Mouse (Mus musculus) layer of hippocampus, adult 2 months (tissue): ENCODE results near the gene Camk2g. TPM values are rescaled to one million over a fixed set of nuclear protein-coding genes. Genes with fewer than 3 reads are reported as not detected.

Experiments used
- DNase-seq, 2 experiments: peaks; one replicate each; pipeline ENCODE4 v3.0.0; 2022; ENCODE audit warnings: low spot score in 2 of 2
- H3K27ac ChIP-seq: fragments of 200-600 bp; 2 replicates; pipeline ENCODE4 v1.8.1; 2022
- H3K4me3 ChIP-seq: fragments of 200-600 bp; 2 replicates; pipeline ENCODE4 v1.8.1; 2022; ENCODE audit warnings: mild to moderate bottlenecking
- CTCF ChIP-seq: fragments of 200-600 bp; conservative IDR thresholded peaks from 2 replicates; pipeline ENCODE4 v1.8.1; 2022; ENCODE audit warnings: antibody characterized with exemption, mild to moderate bottlenecking, moderate library complexity
- total RNA-seq, 2 experiments: library from RNA; stranded (reverse); gene quantifications; 2 replicates each; pipeline ENCODE4 v1.2.3; 2021

Camk2g gene
- total RNA-seq, 2 experiments from 2014 or later, result 216 to 229 TPM

- no peak for TF ChIP-seq CTCF
- no peak overlapping the region for H3K4me3 ChIP-seq
- H3K27ac ChIP-seq, result no peak overlapping the region
- DNase-seq, result no peak
Measured at GRCm38 (mm10) chr14:20802926-20803605, 9.2 kb upstream of the Camk2g start.

GRCm38 (mm10) chr14:20798761-20799160 is 4.9 kb upstream of the Camk2g start:
- Histone ChIP-seq H3K27ac (no peak overlapping the region), H3K4me3 (no peak overlapping the region)
- TF ChIP-seq CTCF, result peak; percentile 96
- DNase-seq, result peak; percentile 80 to 92

GRCm38 (mm10) chr14:20798300-20798699 is 4.4 kb upstream of the Camk2g start:
- no peak overlapping the region for H3K27ac ChIP-seq
- no peak for DNase-seq
- TF ChIP-seq CTCF, result no peak
- H3K4me3 ChIP-seq, result no peak overlapping the region

DNA sequence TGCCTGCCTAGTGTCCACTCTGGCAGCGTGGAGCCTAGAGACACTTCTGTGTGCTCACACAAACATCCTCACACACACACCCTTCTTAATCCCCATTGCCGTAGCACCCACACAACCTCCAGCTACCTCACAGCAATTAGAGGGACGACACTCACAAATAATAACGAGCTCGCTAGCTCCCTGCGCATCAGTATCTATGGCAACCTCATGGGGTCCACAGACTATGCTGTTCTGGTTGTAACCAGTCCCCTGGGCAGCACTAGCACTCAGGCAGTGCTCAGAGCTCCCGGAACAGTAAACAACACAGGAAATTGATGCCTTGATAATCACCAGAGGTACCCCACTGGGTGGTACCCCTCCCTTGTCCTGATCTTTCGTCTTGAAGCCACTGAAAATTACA is 2.8 kb upstream of the Camk2g start:
- no peak for TF ChIP-seq CTCF
- H3K4me3 ChIP-seq, result no peak overlapping the region
- H3K27ac ChIP-seq, result peak overlapping the region; percentile 46; the same call in 1 of the 2 replicates
- no peak for DNase-seq

DNA sequence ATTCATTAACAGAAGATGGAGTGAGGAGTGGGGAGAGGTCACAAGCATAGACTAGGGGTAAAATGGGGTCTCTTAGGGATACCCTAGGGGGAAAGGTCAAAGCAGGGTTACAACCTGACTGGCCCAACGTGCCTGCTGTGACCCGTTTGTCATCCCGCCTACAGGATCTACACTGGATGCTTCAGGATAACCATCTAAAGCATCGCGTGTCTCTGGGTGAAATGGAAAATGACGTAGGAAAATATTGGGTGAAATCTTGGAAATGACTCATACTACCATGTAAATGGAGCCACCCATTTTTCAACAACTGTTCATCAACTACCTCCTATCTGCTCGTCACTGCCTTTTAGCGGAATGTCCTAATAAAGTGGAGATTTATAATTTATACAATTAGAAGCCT is 2.3 kb upstream of the Camk2g start:
- no peak overlapping the region for H3K4me3 ChIP-seq
- H3K27ac ChIP-seq, result peak overlapping the region; percentile 46; the same call in 1 of the 2 replicates
- TF ChIP-seq CTCF, result no peak
- DNase-seq, result no peak

DNA sequence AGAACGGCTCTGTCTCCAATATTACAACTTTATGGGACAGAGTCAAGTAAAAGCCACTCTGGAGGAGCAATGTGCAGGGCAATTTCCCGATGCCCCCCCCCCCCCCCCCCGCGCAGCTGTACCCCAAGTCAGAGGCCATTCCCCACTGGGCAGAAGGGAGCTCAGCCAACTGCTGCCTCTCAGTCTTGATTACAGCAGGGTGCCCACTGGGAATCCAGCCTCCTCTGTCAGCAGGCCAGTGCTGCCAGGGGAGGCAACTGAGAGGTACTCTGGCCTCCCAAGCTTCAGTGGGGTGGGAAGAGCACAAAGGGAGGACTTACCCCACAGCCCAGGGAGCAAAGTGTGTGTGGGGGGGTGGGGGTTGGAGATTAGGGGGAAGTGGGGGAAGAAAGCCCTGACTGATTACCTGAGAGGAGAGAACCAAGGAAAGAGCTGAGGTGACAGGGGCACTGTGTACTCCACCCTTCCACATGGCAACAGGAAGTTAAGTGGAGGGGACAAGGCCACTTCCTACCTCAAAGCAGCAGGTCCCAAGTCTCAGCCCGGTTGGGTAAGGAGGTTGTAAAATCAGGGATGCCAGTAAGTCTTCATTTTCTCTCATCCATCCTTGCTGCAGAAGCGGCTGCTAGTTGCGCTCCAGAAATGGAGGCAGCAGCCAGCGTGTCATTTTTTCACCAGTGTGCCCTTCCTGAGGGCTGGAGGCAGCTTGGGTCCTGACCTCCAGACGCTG is 1.7 kb upstream of the Camk2g start:
- H3K27ac ChIP-seq, result peak overlapping the region; percentile 48; the same call in 1 of the 2 replicates
- DNase-seq, result no peak
- H3K4me3 ChIP-seq, result no peak overlapping the region
- TF ChIP-seq CTCF, result no peak

GRCm38 (mm10) chr14:20794589-20794988 is 701 bp upstream of the Camk2g start:
- peak overlapping the region; percentile 81 for H3K4me3 ChIP-seq
- TF ChIP-seq CTCF, result no peak
- H3K27ac ChIP-seq, result peak overlapping the region; percentile 93
- DNase-seq, result no peak

DNA sequence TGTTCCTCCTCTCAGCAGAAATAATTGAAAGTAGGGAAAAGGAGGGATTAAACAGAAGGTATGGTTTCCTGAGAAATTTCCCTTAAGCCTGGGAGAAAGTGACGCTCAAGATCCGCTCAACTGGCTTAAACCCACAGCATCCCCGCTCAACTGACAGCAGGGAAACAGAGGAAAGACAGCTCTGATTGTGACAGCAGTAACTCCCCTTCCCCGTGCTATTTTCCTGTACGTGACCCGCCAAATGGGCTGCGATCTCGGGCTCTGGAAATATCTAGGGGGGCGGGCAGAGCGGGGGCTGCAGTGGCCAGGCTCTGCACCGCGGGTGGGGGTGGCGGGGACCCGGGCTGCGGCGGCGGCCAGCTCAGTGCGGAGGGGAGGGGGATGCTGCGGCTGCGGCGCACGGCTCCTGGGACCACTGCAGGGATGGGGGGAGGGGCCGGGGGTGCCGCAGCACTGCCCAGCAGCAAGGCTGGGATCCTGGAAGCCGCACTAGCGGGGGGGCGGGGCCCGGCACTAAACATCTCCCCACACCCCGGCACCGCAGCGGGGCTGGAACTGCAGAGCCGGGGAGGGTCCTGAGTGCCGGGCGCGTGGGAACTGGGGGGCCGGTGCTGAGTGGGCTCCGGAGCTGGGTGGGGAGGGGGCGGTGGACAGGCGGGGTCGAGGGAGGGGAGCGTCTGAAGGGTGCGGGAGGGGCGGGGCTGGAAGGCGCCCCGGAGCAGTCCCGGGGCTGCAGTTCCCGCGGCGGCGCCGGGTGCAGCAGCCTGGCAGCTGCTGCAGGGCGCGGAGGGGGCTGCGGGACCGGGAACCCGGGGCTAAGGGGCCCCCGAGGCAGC is 748 bp downstream of the Camk2g start:
- TF ChIP-seq CTCF, result no peak
- Histone ChIP-seq H3K27ac (peak overlapping the region; percentile 93), H3K4me3 (peak overlapping the region; percentile 81)
- peak in 1 of 2 experiments; percentile 42 for DNase-seq

DNA sequence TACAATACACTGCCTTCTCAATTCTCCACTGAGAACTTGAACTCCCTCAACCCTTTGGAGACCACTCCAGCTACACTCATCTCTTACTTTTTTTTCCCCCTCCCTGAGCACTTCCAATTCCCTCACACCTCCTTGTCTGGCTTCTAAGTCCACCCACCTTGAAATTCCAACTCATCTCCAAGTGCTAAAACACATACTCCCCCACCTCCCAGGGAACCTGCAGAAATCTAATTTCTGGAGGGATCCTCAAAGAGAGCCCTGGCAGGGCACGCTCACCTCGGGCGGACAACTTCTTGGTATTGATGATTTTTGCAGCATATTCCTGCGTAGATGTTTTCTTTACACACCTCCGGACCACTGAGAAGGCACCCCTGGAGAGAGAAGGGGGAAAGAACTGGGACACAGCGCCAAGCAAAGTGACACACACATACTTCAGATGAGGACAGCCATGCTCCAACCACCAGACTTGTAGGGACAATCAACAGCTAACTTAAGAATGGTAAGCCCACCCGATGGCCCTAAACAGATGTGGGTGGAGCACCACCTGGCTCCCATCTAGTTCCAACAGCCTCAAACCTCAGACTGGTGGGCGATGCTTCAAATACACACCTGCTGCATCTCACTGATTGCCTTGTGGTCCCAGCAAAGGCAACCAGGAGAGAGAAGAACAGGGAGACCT is 1.5 kb downstream of the Camk2g start:
- no peak for TF ChIP-seq CTCF
- peak overlapping the region; percentile 93 for H3K27ac ChIP-seq
- no peak for DNase-seq
- H3K4me3 ChIP-seq, result peak overlapping the region; percentile 81

- peak in 1 of 2 experiments; percentile 54 for DNase-seq
- Histone ChIP-seq H3K4me3 (peak overlapping the region; percentile 81), H3K27ac (peak overlapping the region; percentile 93)
- peak; percentile 76 for TF ChIP-seq CTCF
Measured at GRCm38 (mm10) chr14:20791511-20792242, 2.2 kb downstream of the Camk2g start.

DNA sequence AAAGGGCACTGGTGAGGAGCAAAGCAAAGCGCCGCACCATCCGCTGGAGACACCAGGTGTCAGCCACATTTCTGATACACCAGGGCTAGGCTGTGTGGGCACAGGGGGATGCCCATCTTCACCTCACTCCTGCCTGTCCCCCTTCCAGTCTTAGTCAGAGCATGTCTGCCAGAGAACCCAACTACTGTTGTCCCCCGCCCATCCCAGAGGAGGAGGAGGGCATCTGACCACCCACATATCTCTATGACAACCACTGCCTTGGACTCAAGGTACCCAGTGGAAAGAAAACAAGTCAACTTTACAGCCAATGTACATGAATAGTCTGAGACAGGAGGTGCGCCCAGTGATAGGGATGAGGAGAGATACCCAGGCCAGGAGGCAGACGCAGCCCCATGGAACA is 2.9 kb downstream of the Camk2g start:
- no peak for DNase-seq
- no peak for TF ChIP-seq CTCF

DNA sequence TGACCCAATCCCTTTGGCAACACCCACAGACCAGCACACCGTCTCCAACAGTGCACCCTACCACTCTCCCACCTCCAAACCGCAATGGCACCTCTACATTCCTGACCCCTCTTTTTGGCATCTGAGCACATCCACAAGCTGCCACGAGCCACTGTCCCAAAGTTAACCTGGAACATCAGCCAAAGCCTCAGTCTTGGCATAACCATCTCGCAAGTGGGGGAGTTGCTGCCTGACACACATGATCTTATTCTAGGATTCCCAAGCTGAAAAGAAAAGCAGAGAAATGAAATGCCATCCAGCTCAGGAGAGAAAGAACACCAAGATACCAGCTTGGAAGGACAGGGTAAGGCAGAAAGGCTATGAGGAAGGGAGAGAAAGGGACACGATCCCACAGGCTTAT is 3.4 kb downstream of the Camk2g start:
- peak overlapping the region; percentile 81 for H3K4me3 ChIP-seq
- TF ChIP-seq CTCF, result no peak
- no peak for DNase-seq
- H3K27ac ChIP-seq, result peak overlapping the region; percentile 93

More for the DNA sequence above, 2.9 kb downstream of the Camk2g start:
- Histone ChIP-seq H3K4me3 (peak overlapping the region; percentile 81), H3K27ac (peak overlapping the region; percentile 93)
